In the genomic region with DNA sequence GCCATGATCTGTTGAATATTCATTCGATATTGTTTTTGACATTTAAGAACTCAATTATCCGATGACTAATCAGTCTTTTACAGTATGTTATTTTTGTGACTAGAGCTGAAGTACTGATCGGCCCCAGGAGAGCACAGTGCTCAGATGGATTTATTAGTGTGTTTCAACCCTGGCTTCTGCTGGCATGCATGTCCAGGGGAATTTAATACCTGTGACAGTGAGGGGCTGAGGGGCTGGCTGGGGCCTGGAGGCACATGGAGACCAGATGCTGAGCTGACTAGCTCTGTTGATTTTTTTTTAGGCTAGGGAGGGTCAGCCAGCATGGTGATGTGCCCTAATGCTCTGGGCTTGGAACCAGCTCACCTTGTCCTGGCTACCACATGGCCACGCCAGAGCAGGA, we compare ENCODE assay signal across 18 mouse cellular contexts.
DNase-seq lines count a peak whose midpoint lies in the region; ATAC-seq lines count a peak whose summit lies in the region.
"Had no signal": no experiment of that assay in that cellular context is flagged by ENCODE, and none has a peak within 500 bp of the region (broad histone marks: within the 10 kb centered on the region; RNA-seq: fewer than 3 reads in every experiment).

No protein-coding gene starts in this region.

- peak overlapping the region; percentile 57 for H3K27ac ChIP-seq in kidney, embryonic 15.5 days
- H3K27ac ChIP-seq in limb, embryonic 12.5 days, result peak overlapping the region; percentile 53; the same call in 1 of the 2 replicates
- H3K27ac ChIP-seq in midbrain, embryonic 13.5 days, result no peak overlapping the region
- H3K27ac ChIP-seq: hindbrain, embryonic 12.5 days had no signal

- WGBS in kidney, embryonic 15.5 days, result 24% methylated on average over 4 of the region's 4 CpGs
- WGBS in limb, embryonic 12.5 days, result 28% methylated on average over 4 of the region's 4 CpGs
- WGBS in midbrain, embryonic 13.5 days, result 84% methylated on average over 4 of the region's 4 CpGs

- ATAC-seq in kidney, embryonic 15.5 days (replicated peaks; ENCODE audit: low FRiP score), result peak; percentile 82
- no peak for ATAC-seq in limb, embryonic 12.5 days (ENCODE audit: insufficient number of reproducible peaks, insufficient read depth, low FRiP score, low TSS enrichment, low read depth)
- ATAC-seq in midbrain, embryonic 13.5 days, result no peak
- ATAC-seq: forebrain, embryonic 14.5 days; lung, postnatal 0 days; Patski had no signal

- H3K4me2 ChIP-seq in kidney, embryonic 15.5 days, result no peak overlapping the region
- H3K4me2 ChIP-seq in limb, embryonic 12.5 days, result no peak overlapping the region
- H3K4me2 ChIP-seq in midbrain, embryonic 13.5 days (replicated peaks), result no peak overlapping the region
- H3K4me2 ChIP-seq: hindbrain, embryonic 12.5 days had no signal

- peaks cover 25% of the 10 kb centered on the region for H3K4me1 ChIP-seq in kidney, embryonic 15.5 days
- H3K4me1 ChIP-seq in limb, embryonic 12.5 days (replicated peaks), result peaks cover 38% of the 10 kb centered on the region
- peaks cover 6% of the 10 kb centered on the region; the same call in 1 of the 2 replicates for H3K4me1 ChIP-seq in midbrain, embryonic 13.5 days (replicated peaks)

- H3K9ac ChIP-seq in kidney, embryonic 15.5 days, result no peak overlapping the region
- H3K9ac ChIP-seq in limb, embryonic 12.5 days (replicated peaks), result no peak overlapping the region
- H3K9ac ChIP-seq in midbrain, embryonic 13.5 days (replicated peaks), result no peak overlapping the region
- H3K9ac ChIP-seq: hindbrain, embryonic 12.5 days had no signal

- DNase-seq in kidney, postnatal 14 days, result no peak
- peak; percentile 66 for DNase-seq in embryo, embryonic 10.5 days (ENCODE audit: low spot score)
- DNase-seq in embryo, embryonic 11.5 days (ENCODE audit: low read depth, low spot score), result peak; percentile 34
- DNase-seq in ovary, postnatal 36 days (ENCODE audit: low spot score), result no peak
- DNase-seq: adrenal gland, postnatal 10 days; cerebellum, adult 9-11 months; gastrocnemius, postnatal 25 days; kidney, postnatal 36 days; liver; thymus, postnatal 25 days had no signal

- no peaks in the 10 kb centered on the region for H3K9me3 ChIP-seq in kidney, embryonic 15.5 days (replicated peaks)
- no peaks in the 10 kb centered on the region for H3K9me3 ChIP-seq in limb, embryonic 12.5 days
- H3K9me3 ChIP-seq in midbrain, embryonic 13.5 days, result no peaks in the 10 kb centered on the region
- H3K9me3 ChIP-seq: hindbrain, embryonic 12.5 days had no signal

- H3K36me3 ChIP-seq in kidney, embryonic 15.5 days, result no peaks in the 10 kb centered on the region
- no peaks in the 10 kb centered on the region for H3K36me3 ChIP-seq in limb, embryonic 12.5 days
- no peaks in the 10 kb centered on the region for H3K36me3 ChIP-seq in midbrain, embryonic 13.5 days
- H3K36me3 ChIP-seq: hindbrain, embryonic 12.5 days had no signal

- no peak overlapping the region for H3K4me3 ChIP-seq in kidney, embryonic 15.5 days (replicated peaks)
- H3K4me3 ChIP-seq in limb, embryonic 12.5 days (replicated peaks), result no peak overlapping the region
- H3K4me3 ChIP-seq in midbrain, embryonic 13.5 days (replicated peaks), result no peak overlapping the region
- H3K4me3 ChIP-seq: erythroblast, embryonic 14.5 days; hindbrain, embryonic 12.5 days had no signal

- H3K27me3 ChIP-seq in kidney, embryonic 15.5 days, result no peaks in the 10 kb centered on the region
- H3K27me3 ChIP-seq in limb, embryonic 12.5 days, result no peaks in the 10 kb centered on the region
- no peaks in the 10 kb centered on the region for H3K27me3 ChIP-seq in midbrain, embryonic 13.5 days
- H3K27me3 ChIP-seq: hindbrain, embryonic 12.5 days; Patski had no signal

Comparison
In these comparisons a context has a peak if more than half of its experiments do, and no peak if none do; other contexts are left out.
1. DNase-seq: peak in embryo, embryonic 10.5 days (single experiment) and embryo, embryonic 11.5 days (single experiment); none in kidney, postnatal 14 days (single experiment) and ovary, postnatal 36 days (single experiment).